10 mouse cellular contexts compared by ENCODE assay signal in genomic region chr11:50403367-50404014, GRCm38 (mm10). TPM values are rescaled to one million over a fixed set of nuclear protein-coding genes. Genes with fewer than 3 reads are reported as not detected.
DNase-seq lines count a peak whose midpoint lies in the region; ATAC-seq lines count a peak whose summit lies in the region.
"Had no signal": no experiment of that assay in that cellular context is flagged by ENCODE, and none has a peak within 500 bp of the region (broad histone marks: within the 10 kb centered on the region; RNA-seq: fewer than 3 reads in every experiment).

No protein-coding gene starts in this region.

- H3K9ac ChIP-seq in embryonic facial prominence, embryonic 15.5 days, result no peak overlapping the region
- no peak overlapping the region for H3K9ac ChIP-seq in neural tube, embryonic 15.5 days (replicated peaks)

- H3K9me3 ChIP-seq in embryonic facial prominence, embryonic 15.5 days (replicated peaks), result no peaks in the 10 kb centered on the region
- H3K9me3 ChIP-seq in embryonic facial prominence, embryonic 10.5 days, result no peaks in the 10 kb centered on the region
- H3K9me3 ChIP-seq in neural tube, embryonic 15.5 days (replicated peaks), result no peaks in the 10 kb centered on the region
- no peaks in the 10 kb centered on the region for H3K9me3 ChIP-seq in heart, embryonic 10.5 days

- H3K4me1 ChIP-seq in embryonic facial prominence, embryonic 15.5 days, result no peaks in the 10 kb centered on the region; the same call in 1 of the 2 replicates
- H3K4me1 ChIP-seq in embryonic facial prominence, embryonic 10.5 days, result peaks cover 7% of the 10 kb centered on the region; the same call in 1 of the 2 replicates
- H3K4me1 ChIP-seq in neural tube, embryonic 15.5 days, result no peaks in the 10 kb centered on the region
- H3K4me1 ChIP-seq in heart, embryonic 10.5 days, result peaks cover 12% of the 10 kb centered on the region; the same call in 1 of the 2 replicates

- peaks cover 52% of the 10 kb centered on the region for H3K36me3 ChIP-seq in embryonic facial prominence, embryonic 15.5 days
- H3K36me3 ChIP-seq in embryonic facial prominence, embryonic 10.5 days (replicated peaks), result peaks cover 87% of the 10 kb centered on the region
- peaks cover 83% of the 10 kb centered on the region for H3K36me3 ChIP-seq in neural tube, embryonic 15.5 days
- peaks cover 51% of the 10 kb centered on the region for H3K36me3 ChIP-seq in heart, embryonic 10.5 days

- no peak overlapping the region for H3K4me2 ChIP-seq in embryonic facial prominence, embryonic 15.5 days (replicated peaks)
- H3K4me2 ChIP-seq in neural tube, embryonic 15.5 days, result no peak overlapping the region

- DNase-seq in embryonic facial prominence, embryonic 10.5 days (ENCODE audit: low spot score), result no peak
- DNase-seq in neural tube, embryonic 10.5 days (ENCODE audit: extremely low spot score, low spot score), result no peak
- DNase-seq in heart, embryonic 10.5 days (ENCODE audit: low spot score), result peak; percentile 73
- peak; percentile 42 for DNase-seq in lung, postnatal 36 days
- DNase-seq in urinary bladder, postnatal 25 days (ENCODE audit: low spot score), result no peak

- H3K4me3 ChIP-seq in embryonic facial prominence, embryonic 15.5 days (replicated peaks), result no peak overlapping the region
- no peak overlapping the region for H3K4me3 ChIP-seq in embryonic facial prominence, embryonic 10.5 days
- H3K4me3 ChIP-seq in neural tube, embryonic 15.5 days (replicated peaks), result no peak overlapping the region
- H3K4me3 ChIP-seq in heart, embryonic 10.5 days, result no peak overlapping the region
- H3K4me3 ChIP-seq: erythroblast, embryonic 14.5 days; myocyte had no signal

- 0 out of 2 replicates have a peak overlapping the region, but pooled peaks have one; percentile 4 for H3K27ac ChIP-seq in embryonic facial prominence, embryonic 15.5 days (replicated peaks)
- H3K27ac ChIP-seq in embryonic facial prominence, embryonic 10.5 days (replicated peaks), result no peak overlapping the region
- 0 out of 2 replicates have a peak overlapping the region, but pooled peaks have one; percentile 5 for H3K27ac ChIP-seq in neural tube, embryonic 15.5 days (replicated peaks)
- no peak overlapping the region for H3K27ac ChIP-seq in heart, embryonic 10.5 days

- WGBS in embryonic facial prominence, embryonic 15.5 days, result 69% methylated on average over 10 of the region's 10 CpGs
- WGBS in embryonic facial prominence, embryonic 10.5 days, result 86% methylated on average over 10 of the region's 10 CpGs
- 74% methylated on average over 10 of the region's 10 CpGs for WGBS in neural tube, embryonic 15.5 days
- WGBS in heart, embryonic 10.5 days, result 64% methylated on average over 10 of the region's 10 CpGs

- ATAC-seq in embryonic facial prominence, embryonic 15.5 days (ENCODE audit: insufficient number of reproducible peaks, low FRiP score, low TSS enrichment, low read depth), result no peak
- ATAC-seq in neural tube, embryonic 15.5 days (ENCODE audit: low FRiP score), result no peak
- no peak for ATAC-seq in megakaryocyte progenitor cell, adult 5-6 weeks (replicated peaks; ENCODE audit: poor library complexity)

- H3K27me3 ChIP-seq in embryonic facial prominence, embryonic 15.5 days, result no peaks in the 10 kb centered on the region
- H3K27me3 ChIP-seq in embryonic facial prominence, embryonic 10.5 days (replicated peaks; ENCODE audit: low read depth, poor library complexity, severe bottlenecking), result no peaks in the 10 kb centered on the region
- H3K27me3 ChIP-seq in neural tube, embryonic 15.5 days (replicated peaks), result no peaks in the 10 kb centered on the region
- H3K27me3 ChIP-seq in heart, embryonic 10.5 days (ENCODE audit: insufficient read depth, poor library complexity, severe bottlenecking), result no peaks in the 10 kb centered on the region

RNA-seq across cellular contexts. Expression of gene Hnrnph1, which starts 26.7 kb away (rescaled TPM):
- polyA plus RNA-seq in embryonic facial prominence, embryonic 15.5 days (2015; fragmentation: Nextera tagmentation; extraction: Ambion mirVana), result 400 and 410 TPM in 2 replicates
- polyA plus RNA-seq in embryonic facial prominence, embryonic 10.5 days (2016; fragmentation: Nextera tagmentation; extraction: Ambion mirVana), result 611 and 614 TPM in 2 replicates
- polyA plus RNA-seq in neural tube, embryonic 15.5 days (2015; fragmentation: Nextera tagmentation; extraction: Ambion mirVana), result 390 and 401 TPM in 2 replicates
- polyA plus RNA-seq in heart, embryonic 10.5 days (2016; fragmentation: Nextera tagmentation; extraction: Ambion mirVana), result 253 and 367 TPM in 2 replicates
- total RNA-seq in megakaryocyte progenitor cell, adult 5-6 weeks (2015), result 748 and 912 TPM in 2 replicates
- total RNA-seq in megakaryocyte progenitor cell, adult 5-6 weeks (2017), result 703 and 864 TPM in 2 replicates

RNA-seq across cellular contexts. Expression of gene Rufy1, which starts 27.4 kb away (rescaled TPM):
- polyA plus RNA-seq in embryonic facial prominence, embryonic 15.5 days (2015; fragmentation: Nextera tagmentation; extraction: Ambion mirVana), result 27.0 and 28.3 TPM in 2 replicates
- polyA plus RNA-seq in embryonic facial prominence, embryonic 10.5 days (2016; fragmentation: Nextera tagmentation; extraction: Ambion mirVana), result 21.8 and 27.0 TPM in 2 replicates
- 21.8 and 25.1 TPM in 2 replicates for polyA plus RNA-seq in neural tube, embryonic 15.5 days (2015; fragmentation: Nextera tagmentation; extraction: Ambion mirVana)
- 16.6 and 18.3 TPM in 2 replicates for polyA plus RNA-seq in heart, embryonic 10.5 days (2016; fragmentation: Nextera tagmentation; extraction: Ambion mirVana)
- total RNA-seq in megakaryocyte progenitor cell, adult 5-6 weeks (2015), result 29.5 and 38.1 TPM in 2 replicates
- total RNA-seq in megakaryocyte progenitor cell, adult 5-6 weeks (2017), result 42.5 and 48.5 TPM in 2 replicates

RNA-seq across cellular contexts. Expression of gene Cby3, which starts 49.2 kb away (rescaled TPM):
- polyA plus RNA-seq in embryonic facial prominence, embryonic 15.5 days (2015; fragmentation: Nextera tagmentation; extraction: Ambion mirVana), result 0.24 and 0.25 TPM in 2 replicates
- polyA plus RNA-seq in embryonic facial prominence, embryonic 10.5 days (2016; fragmentation: Nextera tagmentation; extraction: Ambion mirVana), result 0.52 TPM in 1 of 2 replicates, not detected in the other
- 0.55 and 1.8 TPM in 2 replicates for polyA plus RNA-seq in neural tube, embryonic 15.5 days (2015; fragmentation: Nextera tagmentation; extraction: Ambion mirVana)
- polyA plus RNA-seq in heart, embryonic 10.5 days (2016; fragmentation: Nextera tagmentation; extraction: Ambion mirVana), result 0.39 TPM in 1 of 2 replicates, not detected in the other
- not detected in 2 replicates for total RNA-seq in megakaryocyte progenitor cell, adult 5-6 weeks (2015)
- 0.29 TPM in 1 of 2 replicates, not detected in the other for total RNA-seq in megakaryocyte progenitor cell, adult 5-6 weeks (2017)
- polyA plus RNA-seq: erythroblast, embryonic 14.5 days; myocyte had no signal

Comparison
In these comparisons a context has a peak if more than half of its experiments do, and no peak if none do; other contexts are left out.
1. H3K27ac ChIP-seq: peak in embryonic facial prominence, embryonic 15.5 days (single experiment) and neural tube, embryonic 15.5 days (single experiment); none in embryonic facial prominence, embryonic 10.5 days (single experiment) and heart, embryonic 10.5 days (single experiment).
2. DNase-seq: peak in heart, embryonic 10.5 days (single experiment) and lung, postnatal 36 days (single experiment); none in embryonic facial prominence, embryonic 10.5 days (single experiment), neural tube, embryonic 10.5 days (single experiment) and urinary bladder, postnatal 25 days (single experiment).